7 mouse cellular contexts compared by ENCODE assay signal in genomic region chr2:91236601-91237510, GRCm38 (mm10). TPM values are rescaled to one million over a fixed set of nuclear protein-coding genes. Genes with fewer than 3 reads are reported as not detected.
A peak's percentile ranks its signal among the peaks of the same experiment; 100 is the strongest.
DNase-seq lines count a peak whose midpoint lies in the region; ATAC-seq lines count a peak whose summit lies in the region.

Gene Ddb2, minus strand, starts transcription at chr2:91236982.

- peak within 1 kb of the TSS; percentile 60 for H3K9ac ChIP-seq in embryonic facial prominence, embryonic 12.5 days
- peak within 1 kb of the TSS; percentile 68 for H3K9ac ChIP-seq in limb, embryonic 11.5 days (ENCODE audit: low read length)
- peak within 1 kb of the TSS; percentile 38 for H3K9ac ChIP-seq in midbrain, embryonic 14.5 days (replicated peaks; ENCODE audit: low read length)

- H3K27me3 ChIP-seq in embryonic facial prominence, embryonic 12.5 days, result no peaks in the 10 kb centered on the region
- H3K27me3 ChIP-seq in limb, embryonic 11.5 days (ENCODE audit: control insufficient read depth, insufficient read depth, low read length), result no peaks in the 10 kb centered on the region
- H3K27me3 ChIP-seq in midbrain, embryonic 14.5 days (ENCODE audit: control insufficient read depth, insufficient read depth, low read length), result no peaks in the 10 kb centered on the region

- peak; percentile 98 for DNase-seq in adrenal gland, postnatal 25 days
- DNase-seq in heart, adult 11 months, result peak; percentile 99
- peak; percentile 86 for DNase-seq in kidney, adult 18-20 months
- peak; percentile 98 for DNase-seq in limb, embryonic 11.5 days (ENCODE audit: low spot score)
- peak; percentile 96 for DNase-seq in midbrain, embryonic 14.5 days
- peak; percentile 89 to 91 for DNase-seq in spleen, adult 18-20 months

- no peaks in the 10 kb centered on the region for H3K36me3 ChIP-seq in embryonic facial prominence, embryonic 12.5 days
- H3K36me3 ChIP-seq in limb, embryonic 11.5 days (ENCODE audit: control insufficient read depth, insufficient read depth, low read length), result no peaks in the 10 kb centered on the region
- no peaks in the 10 kb centered on the region for H3K36me3 ChIP-seq in midbrain, embryonic 14.5 days (ENCODE audit: control insufficient read depth, insufficient read depth, low read length)

- ATAC-seq in embryonic facial prominence, embryonic 12.5 days (ENCODE audit: insufficient number of reproducible peaks, insufficient read depth, low FRiP score, low TSS enrichment), result peak; percentile 97
- peak; percentile 99 for ATAC-seq in limb, embryonic 11.5 days (ENCODE audit: insufficient number of reproducible peaks, low FRiP score, low TSS enrichment, low read depth)
- peak; percentile 97 for ATAC-seq in midbrain, embryonic 14.5 days (ENCODE audit: low FRiP score, low TSS enrichment)

- H3K4me2 ChIP-seq in embryonic facial prominence, embryonic 12.5 days (replicated peaks), result peak within 1 kb of the TSS; percentile 76
- H3K4me2 ChIP-seq in limb, embryonic 11.5 days (ENCODE audit: low read depth, severe bottlenecking), result peak within 1 kb of the TSS; percentile 77
- peak within 1 kb of the TSS; percentile 58 for H3K4me2 ChIP-seq in midbrain, embryonic 14.5 days (ENCODE audit: low read length)

- H3K9me3 ChIP-seq in embryonic facial prominence, embryonic 12.5 days, result no peaks in the 10 kb centered on the region
- H3K9me3 ChIP-seq in limb, embryonic 11.5 days (ENCODE audit: control insufficient read depth, low read length), result no peaks in the 10 kb centered on the region
- H3K9me3 ChIP-seq in midbrain, embryonic 14.5 days (ENCODE audit: control insufficient read depth, low read length), result no peaks in the 10 kb centered on the region

- 1% methylated on average over 48 of the region's 48 CpGs for WGBS in embryonic facial prominence, embryonic 12.5 days
- 1% methylated on average over 48 of the region's 48 CpGs for WGBS in limb, embryonic 11.5 days
- under 1% methylated on average over 48 of the region's 48 CpGs for WGBS in midbrain, embryonic 14.5 days

- peak within 1 kb of the TSS; percentile 63 for H3K4me3 ChIP-seq in embryonic facial prominence, embryonic 12.5 days
- peak within 1 kb of the TSS; percentile 52 for H3K4me3 ChIP-seq in limb, embryonic 11.5 days (ENCODE audit: low read depth, low read length)
- H3K4me3 ChIP-seq in midbrain, embryonic 14.5 days (replicated peaks; ENCODE audit: low read depth, low read length), result peak within 1 kb of the TSS; percentile 41

- peak within 1 kb of the TSS; percentile 84 for H3K27ac ChIP-seq in embryonic facial prominence, embryonic 12.5 days
- peak within 1 kb of the TSS; percentile 79 for H3K27ac ChIP-seq in limb, embryonic 11.5 days (replicated peaks; ENCODE audit: low read depth, low read length)
- peak within 1 kb of the TSS; percentile 55 for H3K27ac ChIP-seq in midbrain, embryonic 14.5 days (replicated peaks; ENCODE audit: low read depth, low read length)

- no peaks in the 10 kb centered on the region; the same call in 1 of the 2 replicates for H3K4me1 ChIP-seq in embryonic facial prominence, embryonic 12.5 days
- H3K4me1 ChIP-seq in limb, embryonic 11.5 days (ENCODE audit: control insufficient read depth, insufficient read depth, low read length), result no peaks in the 10 kb centered on the region
- H3K4me1 ChIP-seq in midbrain, embryonic 14.5 days (ENCODE audit: control insufficient read depth, insufficient read depth, low read length), result no peaks in the 10 kb centered on the region

RNA-seq across cellular contexts. Expression of gene Ddb2, which starts in this region (rescaled TPM):
- total RNA-seq in adrenal gland, postnatal 25 days (2021), result 10.4 and 13.2 TPM in 2 replicates
- polyA plus RNA-seq in embryonic facial prominence, embryonic 12.5 days (2016; fragmentation: Nextera tagmentation; extraction: Ambion mirVana), result 17.5 and 18.1 TPM in 2 replicates
- polyA plus RNA-seq in limb, embryonic 11.5 days (2014; fragmentation: Nextera tagmentation; extraction: Ambion mirVana), result 16.3 and 18.5 TPM in 2 replicates
- 10.6 and 14.6 TPM in 2 replicates for polyA plus RNA-seq in midbrain, embryonic 14.5 days (2014; fragmentation: Nextera tagmentation; extraction: Ambion mirVana)

Comparison
In these comparisons a context has a peak if more than half of its experiments do, and no peak if none do; other contexts are left out.
1. Peak in every context shown above with its lines: DNase-seq, ATAC-seq, H3K4me3 ChIP-seq and H3K27ac ChIP-seq.